ENCODE assay signal across 14 mouse cellular contexts in the genomic region with DNA sequence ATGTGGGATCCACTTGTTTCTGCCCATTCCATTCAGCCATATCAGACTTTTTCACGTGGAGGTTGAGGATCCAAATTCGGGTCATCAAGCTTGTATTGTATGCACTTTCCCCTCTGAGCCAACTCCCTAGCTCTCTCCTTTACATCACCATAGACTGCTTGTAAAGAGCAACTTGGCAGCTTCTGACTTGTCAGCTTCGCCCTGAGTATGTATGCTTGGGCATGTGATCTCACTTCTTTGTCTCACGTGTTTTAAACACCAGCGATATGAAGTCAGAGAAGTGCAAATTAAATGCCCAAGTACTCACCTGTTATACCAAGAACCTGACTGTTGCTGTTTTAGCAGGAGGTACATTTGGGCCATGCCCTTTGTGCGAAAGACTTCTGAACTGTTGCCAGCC.
"Had no signal": no experiment of that assay in that cellular context is flagged by ENCODE, and none has a peak within 500 bp of the region (broad histone marks: within the 10 kb centered on the region; RNA-seq: fewer than 3 reads in every experiment).

No protein-coding gene starts in this region.

- H3K9me3 ChIP-seq: limb, embryonic 13.5 days; neural tube, embryonic 15.5 days had no signal

- DNase-seq: kidney, adult 8-10 months; kidney, postnatal 36 days; left cerebral cortex, postnatal 4 days; lung, adult 18-20 months; midbrain, embryonic 14.5 days; right cerebral cortex, adult 18-20 months; right cerebral cortex, postnatal 25 days; thymus, postnatal 36 days had no signal

- H3K27ac ChIP-seq: kidney, postnatal 0 days; limb, embryonic 13.5 days; liver, embryonic 14.5 days; neural tube, embryonic 15.5 days had no signal

- H3K27me3 ChIP-seq: neural tube, embryonic 15.5 days had no signal

- H3K36me3 ChIP-seq: limb, embryonic 13.5 days; neural tube, embryonic 15.5 days had no signal

- H3K4me2 ChIP-seq: limb, embryonic 13.5 days; neural tube, embryonic 15.5 days had no signal

- H3K4me3 ChIP-seq: layer of hippocampus, adult 2 months; limb, embryonic 13.5 days; myocyte; neural tube, embryonic 15.5 days had no signal

- H3K9ac ChIP-seq: limb, embryonic 13.5 days; liver, embryonic 14.5 days; neural tube, embryonic 15.5 days had no signal
